Mouse (Mus musculus): ENCODE results near the gene Lmo1.
"Not testable (repeated sequence)": the region's sequence is repeated elsewhere in the genome, so short reads cannot be mapped to it uniquely, and the experiment has no call there.

The Lmo1 gene

DNA sequence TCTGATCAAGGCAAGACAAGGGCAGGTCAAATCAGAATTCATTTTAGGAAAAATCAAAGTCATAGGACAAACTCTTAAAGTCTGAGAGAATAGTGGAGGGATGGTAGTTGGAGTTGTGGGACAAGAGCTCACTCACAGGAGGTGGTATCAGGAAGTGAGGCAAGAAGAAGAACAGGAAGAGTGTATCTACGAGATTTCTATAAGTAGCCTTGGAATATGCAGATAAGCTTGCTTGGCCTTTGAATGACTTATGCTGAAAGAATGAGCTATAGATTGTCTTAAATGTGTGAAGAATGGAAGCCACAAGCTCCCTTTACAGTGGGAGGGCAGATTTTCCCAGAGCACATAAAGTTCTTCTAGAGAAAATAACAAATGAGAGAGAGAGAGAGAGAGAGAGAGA lies 70.1 kb downstream of the Lmo1 start:
- no peak for DNase-seq (ENCODE audit: low spot score)

DNA sequence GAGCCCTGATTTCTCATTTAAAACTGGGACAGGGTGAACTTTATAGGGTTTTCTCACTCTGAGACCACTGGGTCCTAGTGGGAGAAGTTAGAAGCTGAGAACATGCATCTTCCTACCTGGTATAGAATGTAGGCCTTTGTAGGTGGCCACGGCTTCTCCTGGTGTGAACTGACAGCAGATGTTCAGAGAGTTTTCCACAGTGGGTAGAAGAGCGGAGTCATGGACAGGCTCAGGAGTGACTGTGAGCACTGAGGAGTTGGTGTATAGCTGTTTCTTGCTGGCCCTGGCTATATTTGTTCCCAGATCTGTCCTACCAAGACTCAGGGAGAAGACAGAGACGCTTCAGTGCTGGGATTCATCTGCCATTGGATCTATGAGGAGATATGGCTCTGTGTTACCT lies 73.8 kb downstream of the Lmo1 start:
- no peak for DNase-seq (ENCODE audit: low spot score)

DNA sequence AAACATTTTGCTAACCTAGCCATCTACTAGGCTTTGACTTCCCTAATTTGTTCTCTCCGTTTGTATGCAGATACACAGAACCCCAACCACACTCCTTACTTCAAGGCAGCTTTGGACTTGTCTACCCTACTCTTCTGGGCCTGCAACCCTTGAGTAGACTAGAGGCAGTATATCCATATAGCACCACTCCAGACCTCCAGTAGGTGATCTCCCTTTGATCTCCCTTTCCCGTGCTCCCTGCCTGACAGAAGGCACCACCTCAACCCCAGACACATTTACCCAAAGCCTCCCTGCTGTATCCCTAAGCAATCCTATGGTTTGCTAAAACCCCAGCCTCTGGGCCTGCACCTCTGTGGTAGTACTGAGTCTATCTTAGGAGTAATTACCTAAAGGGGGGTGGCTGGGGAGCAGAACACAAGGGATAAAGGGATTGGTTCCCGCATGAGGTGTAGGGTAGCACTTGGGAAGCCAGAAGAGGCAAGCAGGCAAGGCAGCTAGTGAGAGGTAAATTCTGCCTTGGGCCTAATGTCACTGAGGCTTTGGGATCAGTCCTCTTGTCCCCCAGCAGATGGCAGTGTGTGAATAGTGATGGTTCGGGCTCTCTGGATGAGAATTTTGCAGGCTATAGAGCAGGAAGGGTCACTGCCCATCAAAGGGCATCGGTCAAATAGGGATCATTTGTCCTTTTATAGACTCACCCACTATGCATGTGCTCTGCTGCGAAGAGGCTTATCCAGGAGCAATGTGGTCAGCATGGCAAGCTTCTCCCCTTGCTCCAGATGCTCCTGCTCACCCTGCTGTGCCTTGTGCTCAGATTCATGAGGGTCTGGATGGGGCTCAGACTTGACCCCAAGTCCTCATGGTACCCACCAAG lies 76.6 kb downstream of the Lmo1 start:
- DNase-seq (ENCODE audit: low spot score): no peak

GRCm38 (mm10) chr7:109097203-109097602 lies 77.8 kb downstream of the Lmo1 start:
- no peak for DNase-seq (ENCODE audit: low spot score)

DNA sequence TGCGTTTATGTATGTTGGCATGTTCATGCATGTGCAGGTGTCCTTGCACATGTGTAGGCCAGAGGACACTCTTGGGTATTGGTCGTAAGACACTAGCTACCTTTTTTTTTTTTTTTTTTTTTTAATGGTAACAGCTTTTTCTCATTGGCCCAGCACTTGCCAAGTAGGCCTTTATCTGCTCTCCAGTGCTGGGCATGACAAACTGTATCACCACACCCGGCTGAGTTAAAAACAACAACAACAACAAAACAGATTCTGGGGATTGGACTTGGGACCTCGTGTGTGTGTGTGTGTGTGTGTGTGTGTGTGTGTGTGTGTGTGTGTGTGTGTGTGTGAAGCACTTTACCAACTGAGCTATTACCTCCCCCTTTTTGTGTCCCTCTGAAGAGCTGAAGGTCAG lies 78.4 kb downstream of the Lmo1 start:
- no peak for DNase-seq (ENCODE audit: low spot score)

DNA sequence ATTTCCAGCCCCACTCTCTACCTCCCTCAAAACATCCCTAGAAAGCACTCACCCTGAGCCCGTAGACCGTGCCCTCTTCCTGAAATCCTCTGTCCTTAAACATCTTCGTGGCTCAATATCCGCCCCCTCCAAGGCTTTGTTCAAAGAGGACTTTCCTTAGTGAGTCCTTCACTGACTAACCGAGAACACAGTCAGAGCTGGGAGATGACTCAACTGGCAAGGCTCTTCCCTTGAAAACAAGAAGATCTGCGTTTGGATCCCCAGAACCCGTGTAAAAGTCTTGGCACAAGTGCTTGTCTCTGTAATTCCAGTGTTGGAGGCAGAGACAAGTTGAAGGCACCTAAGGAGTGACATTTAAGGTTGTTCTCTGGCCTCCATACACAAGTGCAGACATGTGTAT lies 80.7 kb downstream of the Lmo1 start:
- DNase-seq (ENCODE audit: low spot score): no peak

DNA sequence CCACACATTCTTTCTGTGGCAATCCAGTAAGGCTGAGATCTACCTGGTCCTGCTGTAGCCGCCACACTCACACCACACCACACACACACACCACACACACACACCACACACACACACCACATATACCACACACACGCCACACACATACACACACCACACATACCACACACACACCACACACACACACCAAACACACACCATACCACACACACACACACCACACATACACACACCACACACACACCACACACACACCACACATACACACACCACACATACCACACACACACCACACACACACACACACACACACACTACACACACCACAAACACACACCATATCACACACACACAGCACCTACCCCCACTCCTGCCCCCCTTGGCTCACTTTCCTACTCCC lies 83.7 kb downstream of the Lmo1 start:
- not testable (repeated sequence) for DNase-seq (ENCODE audit: low spot score)
